Mouse (Mus musculus) gastrocnemius, adult 2 months (tissue): ENCODE measurements around the gene Acot13. TPM values are rescaled to one million over a fixed set of nuclear protein-coding genes. Genes with fewer than 3 reads are reported as not detected.

Experiments used
- DNase-seq: peaks from one replicate; pipeline ENCODE4 v3.0.0; 2022
- H3K27ac ChIP-seq: fragments of 200-600 bp; 2 replicates; pipeline ENCODE4 v1.8.1; 2022; ENCODE audit warnings: mild to moderate bottlenecking
- H3K4me3 ChIP-seq: fragments of 200-600 bp; 2 replicates; pipeline ENCODE4 v1.8.1; 2022; ENCODE audit warnings: mild to moderate bottlenecking, moderate library complexity
- CTCF ChIP-seq: fragments of 200-600 bp; IDR thresholded peaks from 2 replicates; pipeline ENCODE4 v1.8.1; 2022; ENCODE audit warnings: antibody characterized with exemption, mild to moderate bottlenecking, moderate library complexity
- intact Hi-C: fragments of 180-260 bp; cut with DNase I; formaldehyde crosslinking; loops from one replicate; pipeline ENCODE4 v1.15.1; 2025
- long read RNA-seq, 2 experiments: library from polyadenylated mRNA; stranded (forward); transcript quantifications; one replicate each; pipeline ENCODE4 v2.0.0; 2021
- total RNA-seq, 2 experiments: library from RNA; stranded (reverse); gene quantifications; 2 replicates each; pipeline ENCODE4 v1.2.3; 2021

Acot13 gene
- total RNA-seq: 100 to 1,000 TPM; 123 to 190 TPM
- long read RNA-seq, experiment 1, transcript Acot13-201 (3 exons, 721 nt): major isoform, 115 of 248 reads
- long read RNA-seq, experiment 1, partial matches to known transcripts: 1 of 248 reads
- long read RNA-seq, experiment 1, other reads (novel, unspliced or antisense): 132 of 248 reads
- long read RNA-seq, experiment 2, transcript Acot13-201 (3 exons, 721 nt): major isoform, 133 of 252 reads
- long read RNA-seq, experiment 2, partial matches to known transcripts: 118 of 252 reads
- long read RNA-seq, experiment 2, other reads (novel, unspliced or antisense): 1 of 252 reads

GRCm38 (mm10) chr13:24831353-24832130, at the start of gene Acot13, which contains the start of gene Tdp2:
Gene Acot13 (minus strand): TSS chr13:24831540.
Gene Tdp2 (plus strand): TSS chr13:24831679.
- Histone ChIP-seq H3K4me3 (peak within 1 kb of the TSS; percentile 77), H3K27ac (peak within 1 kb of the TSS; percentile 95)
- peak; percentile 97 for DNase-seq
- intact Hi-C loops: loop anchor here (2.0 kb wide), 1 partner anchor 31 kb away; the partner anchor contains the start of gene BC005537
- TF ChIP-seq CTCF: 0 out of 2 replicates have a peak, but pooled peaks have one; percentile 1

GRCm38 (mm10) chr13:24880704-24881103, 49.4 kb upstream of the Acot13 start:
- intact Hi-C loops: no loop called here
- TF ChIP-seq CTCF: no peak
- DNase-seq: no peak

GRCm38 (mm10) chr13:24880208-24880607, 48.9 kb upstream of the Acot13 start:
- no peak for TF ChIP-seq CTCF
- DNase-seq: no peak
- intact Hi-C loops: no loop called here

More at GRCm38 (mm10) chr13:24880704-24881103, 49.4 kb upstream of the Acot13 start:
- H3K4me3 ChIP-seq: no peak overlapping the region
- no peak overlapping the region for H3K27ac ChIP-seq

GRCm38 (mm10) chr13:24879359-24880040, 48.2 kb upstream of the Acot13 start:
- Histone ChIP-seq H3K27ac (no peak overlapping the region), H3K4me3 (no peak overlapping the region)
- no peak for TF ChIP-seq CTCF
- intact Hi-C loops: no loop called here
- DNase-seq: no peak

More at GRCm38 (mm10) chr13:24880208-24880607, 48.9 kb upstream of the Acot13 start:
- Histone ChIP-seq H3K27ac (no peak overlapping the region), H3K4me3 (no peak overlapping the region)

GRCm38 (mm10) chr13:24868233-24868632, 36.9 kb upstream of the Acot13 start:
- no peak overlapping the region for H3K27ac ChIP-seq
- DNase-seq: no peak
- H3K4me3 ChIP-seq: no peak overlapping the region
- TF ChIP-seq CTCF: no peak
- intact Hi-C loops: no loop called here

GRCm38 (mm10) chr13:24867789-24868188, 36.4 kb upstream of the Acot13 start:
- Histone ChIP-seq H3K27ac (no peak overlapping the region), H3K4me3 (no peak overlapping the region)
- intact Hi-C loops: no loop called here
- TF ChIP-seq CTCF: no peak
- no peak for DNase-seq

GRCm38 (mm10) chr13:24866430-24867402, 35.4 kb upstream of the Acot13 start:
- Histone ChIP-seq H3K4me3 (no peak overlapping the region), H3K27ac (no peak overlapping the region)
- TF ChIP-seq CTCF: no peak
- DNase-seq: no peak
- intact Hi-C loops: no loop called here

GRCm38 (mm10) chr13:24862520-24862919, 31.2 kb upstream of the Acot13 start:
- peak; percentile 54 for DNase-seq
- intact Hi-C loops: no loop called here

GRCm38 (mm10) chr13:24862021-24862420, 30.7 kb upstream of the Acot13 start:
- no peak overlapping the region for H3K4me3 ChIP-seq
- DNase-seq: no peak
- TF ChIP-seq CTCF: no peak
- intact Hi-C loops: no loop called here
- no peak overlapping the region for H3K27ac ChIP-seq

More at GRCm38 (mm10) chr13:24862520-24862919, 31.2 kb upstream of the Acot13 start:
- Histone ChIP-seq H3K4me3 (no peak overlapping the region), H3K27ac (no peak overlapping the region)
- TF ChIP-seq CTCF: peak; percentile 52

- Histone ChIP-seq H3K27ac (no peak overlapping the region), H3K4me3 (no peak overlapping the region)
- TF ChIP-seq CTCF: no peak
- intact Hi-C loops: no loop called here
- DNase-seq: no peak
These were observed 29.7 kb upstream of the Acot13 start for GRCm38 (mm10) chr13:24861084-24861483.

- DNase-seq: no peak
- no peak for TF ChIP-seq CTCF
- intact Hi-C loops: no loop called here
- no peak overlapping the region for H3K27ac ChIP-seq
- H3K4me3 ChIP-seq: no peak overlapping the region
These were observed 27.8 kb upstream of the Acot13 start for GRCm38 (mm10) chr13:24859115-24859514.
